7 mouse cellular contexts compared by ENCODE assay signal in the genomic region with DNA sequence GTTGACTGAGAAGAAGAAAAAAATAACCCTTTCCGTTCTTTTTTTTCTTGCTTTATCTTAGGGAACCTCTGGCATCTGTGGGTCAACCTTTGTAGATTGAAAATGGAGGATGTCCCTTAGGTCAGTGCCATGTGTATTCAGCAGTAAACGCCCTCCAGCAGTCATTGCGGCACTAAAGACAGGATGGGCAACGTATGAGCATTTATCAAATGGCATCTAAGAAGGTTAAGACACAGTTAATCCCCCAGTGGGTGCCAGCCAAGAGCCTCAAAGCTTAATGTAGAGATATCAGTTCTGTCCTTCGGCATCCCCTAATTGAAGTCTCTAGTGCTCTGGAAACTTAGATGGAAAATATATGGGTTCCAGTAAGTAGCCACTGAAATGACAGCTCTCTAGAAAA. TPM values are rescaled to one million over a fixed set of nuclear protein-coding genes. Genes with fewer than 3 reads are reported as not detected.
DNase-seq lines count a peak whose midpoint lies in the region; ATAC-seq and TF ChIP-seq lines count a peak whose summit lies in the region.

No protein-coding gene starts in this region.

- WGBS in lung, postnatal 0 days: 47% methylated on average over 5 of the region's 5 CpGs
- 45% methylated on average over 5 of the region's 5 CpGs for WGBS in forebrain, embryonic 14.5 days
- 51% methylated on average over 5 of the region's 5 CpGs for WGBS in limb, embryonic 14.5 days
- 43% methylated on average over 5 of the region's 5 CpGs for WGBS in stomach, embryonic 15.5 days

- no peak for TF ChIP-seq EP300 in lung, postnatal 0 days (IDR thresholded peaks at IDR 0.05)

- H3K4me2 ChIP-seq in lung, postnatal 0 days (replicated peaks; ENCODE audit: low read depth, low read length): peak overlapping the region; percentile 74
- peak overlapping the region; percentile 68 for H3K4me2 ChIP-seq in forebrain, embryonic 14.5 days (ENCODE audit: low read length)
- H3K4me2 ChIP-seq in limb, embryonic 14.5 days (replicated peaks; ENCODE audit: low read depth, low read length, severe bottlenecking): peak overlapping the region; percentile 98
- peak overlapping the region; percentile 75 for H3K4me2 ChIP-seq in stomach, embryonic 15.5 days

- H3K4me1 ChIP-seq in lung, postnatal 0 days (ENCODE audit: insufficient read depth, low read depth, low read length): peaks cover 30% of the 10 kb centered on the region
- H3K4me1 ChIP-seq in forebrain, embryonic 14.5 days (ENCODE audit: control insufficient read depth, insufficient read depth, low read length): peaks cover 33% of the 10 kb centered on the region
- H3K4me1 ChIP-seq in limb, embryonic 14.5 days (ENCODE audit: control insufficient read depth, insufficient read depth, low read length): peaks cover 27% of the 10 kb centered on the region
- H3K4me1 ChIP-seq in stomach, embryonic 15.5 days: peaks cover 30% of the 10 kb centered on the region

- TF ChIP-seq POLR2A in limb, embryonic 14.5 days (IDR thresholded peaks at IDR 0.05; ENCODE audit: borderline replicate concordance, extremely low read depth, insufficient read depth, insufficient read length): no peak

- no peaks in the 10 kb centered on the region for H3K27me3 ChIP-seq in lung, postnatal 0 days (replicated peaks; ENCODE audit: insufficient read depth, low read length)
- no peaks in the 10 kb centered on the region for H3K27me3 ChIP-seq in forebrain, embryonic 14.5 days (replicated peaks; ENCODE audit: control insufficient read depth, insufficient read depth, low read length)
- H3K27me3 ChIP-seq in limb, embryonic 14.5 days (ENCODE audit: control insufficient read depth, insufficient read depth, low read length): no peaks in the 10 kb centered on the region
- H3K27me3 ChIP-seq in stomach, embryonic 15.5 days (replicated peaks): no peaks in the 10 kb centered on the region

- H3K9ac ChIP-seq in lung, postnatal 0 days (replicated peaks; ENCODE audit: low read depth): no peak overlapping the region
- H3K9ac ChIP-seq in forebrain, embryonic 14.5 days (ENCODE audit: low read length): peak overlapping the region; percentile 55
- peak overlapping the region; percentile 45; the same call in 1 of the 2 replicates for H3K9ac ChIP-seq in limb, embryonic 14.5 days (ENCODE audit: low read depth, low read length, severe bottlenecking)
- no peak overlapping the region for H3K9ac ChIP-seq in stomach, embryonic 15.5 days

- H3K36me3 ChIP-seq in lung, postnatal 0 days (ENCODE audit: insufficient read depth, low read length): no peaks in the 10 kb centered on the region
- no peaks in the 10 kb centered on the region for H3K36me3 ChIP-seq in forebrain, embryonic 14.5 days (ENCODE audit: control insufficient read depth, insufficient read depth, low read length)
- H3K36me3 ChIP-seq in limb, embryonic 14.5 days (ENCODE audit: control insufficient read depth, insufficient read depth, low read length): no peaks in the 10 kb centered on the region
- H3K36me3 ChIP-seq in stomach, embryonic 15.5 days: no peaks in the 10 kb centered on the region

- TF ChIP-seq CTCF in lung, postnatal 0 days (IDR thresholded peaks at IDR 0.05): no peak

- H3K27ac ChIP-seq in lung, postnatal 0 days (ENCODE audit: low read length): peak overlapping the region; percentile 55; the same call in 1 of the 2 replicates
- peak overlapping the region; percentile 77 for H3K27ac ChIP-seq in forebrain, embryonic 14.5 days (ENCODE audit: low read depth, low read length)
- peak overlapping the region; percentile 97 for H3K27ac ChIP-seq in limb, embryonic 14.5 days (replicated peaks; ENCODE audit: low read depth, low read length)
- peak overlapping the region; percentile 97 for H3K27ac ChIP-seq in stomach, embryonic 15.5 days

- H3K4me3 ChIP-seq in lung, postnatal 0 days (ENCODE audit: low read depth, low read length): peak overlapping the region; percentile 77
- H3K4me3 ChIP-seq in forebrain, embryonic 14.5 days (ENCODE audit: low read depth, low read length): peak overlapping the region; percentile 59
- peak overlapping the region; percentile 81 for H3K4me3 ChIP-seq in limb, embryonic 14.5 days (replicated peaks; ENCODE audit: low read length)
- peak overlapping the region; percentile 76 for H3K4me3 ChIP-seq in stomach, embryonic 15.5 days (replicated peaks)

- ATAC-seq in lung, postnatal 0 days: no peak
- no peak for ATAC-seq in forebrain, embryonic 14.5 days
- ATAC-seq in limb, embryonic 14.5 days (ENCODE audit: low FRiP score, low read depth): no peak
- ATAC-seq in stomach, embryonic 15.5 days (ENCODE audit: insufficient read depth, low FRiP score, low read depth): no peak

- DNase-seq in lung, postnatal 0 days (ENCODE audit: low spot score): no peak
- DNase-seq in lung, postnatal 10 days: no peak
- DNase-seq in forebrain, embryonic 14.5 days (ENCODE audit: low spot score): no peak
- no peak for DNase-seq in limb, embryonic 14.5 days (ENCODE audit: low spot score)
- DNase-seq in testis, postnatal 10 days (ENCODE audit: low spot score): no peak
- DNase-seq in spleen, postnatal 4 days (ENCODE audit: low spot score in 2 of 2): no peak

- H3K9me3 ChIP-seq in lung, postnatal 0 days (ENCODE audit: low read length): no peaks in the 10 kb centered on the region
- no peaks in the 10 kb centered on the region for H3K9me3 ChIP-seq in forebrain, embryonic 14.5 days (replicated peaks; ENCODE audit: control insufficient read depth, low read length)
- H3K9me3 ChIP-seq in limb, embryonic 14.5 days (ENCODE audit: control insufficient read depth, low read length): no peaks in the 10 kb centered on the region
- no peaks in the 10 kb centered on the region for H3K9me3 ChIP-seq in stomach, embryonic 15.5 days

RNA-seq across cellular contexts. Expression of gene Mbnl2, which starts 0.7 kb away (rescaled TPM):
- 171 and 176 TPM in 2 replicates for polyA plus RNA-seq in lung, postnatal 0 days (2015; fragmentation: Nextera tagmentation; extraction: Ambion mirVana)
- polyA plus RNA-seq in forebrain, embryonic 14.5 days (2014; fragmentation: Nextera tagmentation; extraction: Ambion mirVana): 21.6 and 27.8 TPM in 2 replicates
- polyA plus RNA-seq in limb, embryonic 14.5 days (2012; rRNA removed): 109 and 116 TPM in 2 replicates
- 160 and 161 TPM in 2 replicates for polyA plus RNA-seq in limb, embryonic 14.5 days (2014; fragmentation: Nextera tagmentation; extraction: Ambion mirVana)
- 109 and 116 TPM in 2 replicates for polyA plus RNA-seq in stomach, embryonic 15.5 days (2015; fragmentation: Nextera tagmentation; extraction: Ambion mirVana)

Comparison
In these comparisons a context has a peak if more than half of its experiments do, and no peak if none do; other contexts are left out.
1. H3K9ac ChIP-seq: peak in forebrain, embryonic 14.5 days (single experiment) and limb, embryonic 14.5 days (single experiment); none in lung, postnatal 0 days (single experiment) and stomach, embryonic 15.5 days (single experiment).
2. Peak in every context shown above with its lines, with median percentiles within 50 percentile points of each other: H3K27ac ChIP-seq, H3K4me2 ChIP-seq and H3K4me3 ChIP-seq.